15 mouse cellular contexts compared by ENCODE assay signal in genomic region chr7:4732968-4733392, GRCm38 (mm10). TPM values are rescaled to one million over a fixed set of nuclear protein-coding genes. Genes with fewer than 3 reads are reported as not detected.
DNase-seq lines count a peak whose midpoint lies in the region; ATAC-seq and TF ChIP-seq lines count a peak whose summit lies in the region.
"Had no signal": no experiment of that assay in that cellular context is flagged by ENCODE, and none has a peak within 500 bp of the region (broad histone marks: within the 10 kb centered on the region; RNA-seq: fewer than 3 reads in every experiment).

No protein-coding gene starts in this region.

- no peaks in the 10 kb centered on the region for H3K36me3 ChIP-seq in liver, embryonic 16.5 days (ENCODE audit: control insufficient read depth, insufficient read depth)
- H3K36me3 ChIP-seq in heart, embryonic 10.5 days, result no peaks in the 10 kb centered on the region
- no peaks in the 10 kb centered on the region for H3K36me3 ChIP-seq in hindbrain, postnatal 0 days (ENCODE audit: insufficient read depth, low read length)
- H3K36me3 ChIP-seq in lung, postnatal 0 days (ENCODE audit: insufficient read depth, low read length), result no peaks in the 10 kb centered on the region
- H3K36me3 ChIP-seq: lung, embryonic 15.5 days; neural tube, embryonic 13.5 days had no signal

- TF ChIP-seq CTCF in hindbrain, postnatal 0 days (IDR thresholded peaks at IDR 0.05; ENCODE audit: low read depth), result no peak
- no peak for TF ChIP-seq CTCF in lung, postnatal 0 days (IDR thresholded peaks at IDR 0.05)

- H3K4me3 ChIP-seq in liver, embryonic 16.5 days (ENCODE audit: low read depth, low read length), result no peak overlapping the region
- H3K4me3 ChIP-seq in heart, embryonic 10.5 days, result no peak overlapping the region
- no peak overlapping the region for H3K4me3 ChIP-seq in hindbrain, postnatal 0 days (ENCODE audit: low read length)
- H3K4me3 ChIP-seq in lung, postnatal 0 days (ENCODE audit: low read depth, low read length), result no peak overlapping the region
- H3K4me3 ChIP-seq: gastrocnemius, adult 2 months; lung, embryonic 15.5 days; neural tube, embryonic 13.5 days had no signal

- no peak overlapping the region for H3K27ac ChIP-seq in liver, embryonic 16.5 days (ENCODE audit: low read length)
- no peak overlapping the region for H3K27ac ChIP-seq in heart, embryonic 10.5 days
- H3K27ac ChIP-seq in hindbrain, postnatal 0 days, result no peak overlapping the region
- no peak overlapping the region for H3K27ac ChIP-seq in lung, postnatal 0 days (ENCODE audit: low read length)
- H3K27ac ChIP-seq: gastrocnemius, adult 2 months; lung, embryonic 15.5 days; neural tube, embryonic 13.5 days had no signal

- peak overlapping the region; percentile 4; the same call in 1 of the 2 replicates for H3K4me2 ChIP-seq in liver, embryonic 16.5 days (ENCODE audit: low read depth, low read length)
- no peak overlapping the region for H3K4me2 ChIP-seq in hindbrain, postnatal 0 days (ENCODE audit: low read depth, low read length)
- no peak overlapping the region for H3K4me2 ChIP-seq in lung, postnatal 0 days (replicated peaks; ENCODE audit: low read depth, low read length)
- H3K4me2 ChIP-seq: lung, embryonic 15.5 days; neural tube, embryonic 13.5 days had no signal

- H3K9me3 ChIP-seq in liver, embryonic 16.5 days (replicated peaks; ENCODE audit: control insufficient read depth, low read length), result no peaks in the 10 kb centered on the region
- H3K9me3 ChIP-seq in heart, embryonic 10.5 days, result no peaks in the 10 kb centered on the region
- H3K9me3 ChIP-seq in hindbrain, postnatal 0 days (ENCODE audit: low read length), result no peaks in the 10 kb centered on the region
- H3K9me3 ChIP-seq in lung, postnatal 0 days (ENCODE audit: low read length), result no peaks in the 10 kb centered on the region
- H3K9me3 ChIP-seq: lung, embryonic 15.5 days; neural tube, embryonic 13.5 days had no signal

- peak; percentile 63 for DNase-seq in 3T3-L1 (ENCODE audit: low read depth, low spot score)
- peak; percentile 59 for DNase-seq in adrenal gland, postnatal 14 days
- peak; percentile 70 for DNase-seq in kidney, adult 9 months
- no peak for DNase-seq in heart, embryonic 10.5 days (ENCODE audit: low spot score)
- DNase-seq in hindbrain, postnatal 0 days (ENCODE audit: low spot score), result no peak
- DNase-seq in lung, postnatal 0 days (ENCODE audit: low spot score), result no peak
- DNase-seq: cerebellum, adult 11 months; gastrocnemius, adult 2 months; midbrain, embryonic 14.5 days had no signal

- ATAC-seq in liver, embryonic 16.5 days (ENCODE audit: low read depth), result peak; percentile 78
- ATAC-seq in hindbrain, postnatal 0 days, result no peak
- no peak for ATAC-seq in lung, postnatal 0 days

- no peak for TF ChIP-seq EP300 in lung, postnatal 0 days (IDR thresholded peaks at IDR 0.05)

- 23% methylated on average over 6 of the region's 6 CpGs for WGBS in liver, embryonic 16.5 days (ENCODE audit: insufficient replicate concordance)
- 54% methylated on average over 6 of the region's 6 CpGs for WGBS in heart, embryonic 10.5 days
- WGBS in hindbrain, postnatal 0 days, result 71% methylated on average over 6 of the region's 6 CpGs
- 45% methylated on average over 6 of the region's 6 CpGs for WGBS in lung, postnatal 0 days

- H3K27me3 ChIP-seq in liver, embryonic 16.5 days (ENCODE audit: control insufficient read depth, insufficient read depth, low read depth, low read length), result no peaks in the 10 kb centered on the region
- no peaks in the 10 kb centered on the region for H3K27me3 ChIP-seq in heart, embryonic 10.5 days (ENCODE audit: insufficient read depth, poor library complexity, severe bottlenecking)
- H3K27me3 ChIP-seq in hindbrain, postnatal 0 days (ENCODE audit: insufficient read depth, low read length), result no peaks in the 10 kb centered on the region
- no peaks in the 10 kb centered on the region for H3K27me3 ChIP-seq in lung, postnatal 0 days (replicated peaks; ENCODE audit: insufficient read depth, low read length)

- peaks cover 14% of the 10 kb centered on the region for H3K4me1 ChIP-seq in liver, embryonic 16.5 days (ENCODE audit: control insufficient read depth, low read depth, low read length)
- no peaks in the 10 kb centered on the region for H3K4me1 ChIP-seq in heart, embryonic 10.5 days
- no peaks in the 10 kb centered on the region for H3K4me1 ChIP-seq in hindbrain, postnatal 0 days (ENCODE audit: insufficient read depth, low read length)
- no peaks in the 10 kb centered on the region for H3K4me1 ChIP-seq in lung, postnatal 0 days (ENCODE audit: insufficient read depth, low read depth, low read length)
- H3K4me1 ChIP-seq: lung, embryonic 15.5 days; neural tube, embryonic 13.5 days had no signal

- H3K9ac ChIP-seq in liver, embryonic 16.5 days (ENCODE audit: low read depth, low read length), result peak overlapping the region; percentile 4; the same call in 1 of the 2 replicates
- H3K9ac ChIP-seq in hindbrain, postnatal 0 days (replicated peaks; ENCODE audit: low read length), result no peak overlapping the region
- H3K9ac ChIP-seq in lung, postnatal 0 days (replicated peaks; ENCODE audit: low read depth), result no peak overlapping the region
- H3K9ac ChIP-seq: lung, embryonic 15.5 days; neural tube, embryonic 13.5 days had no signal

RNA-seq across cellular contexts. Expression of gene Kmt5c, which starts 6.9 kb away (rescaled TPM):
- total RNA-seq in adrenal gland, postnatal 14 days (2021), result 60.3 and 70.7 TPM in 2 replicates
- polyA plus RNA-seq in liver, embryonic 16.5 days (2015; fragmentation: Nextera tagmentation; extraction: Ambion mirVana), result 41.3 and 47.4 TPM in 2 replicates
- 76.1 and 77.6 TPM in 2 replicates for polyA plus RNA-seq in heart, embryonic 10.5 days (2016; fragmentation: Nextera tagmentation; extraction: Ambion mirVana)
- 29.3 and 39.5 TPM in 2 replicates for total RNA-seq in hindbrain, postnatal 0 days (2014; rRNA removed)
- 30.7 and 36.5 TPM in 2 replicates for polyA plus RNA-seq in hindbrain, postnatal 0 days (2015; fragmentation: Nextera tagmentation; extraction: Ambion mirVana)
- polyA plus RNA-seq in lung, postnatal 0 days (2015; fragmentation: Nextera tagmentation; extraction: Ambion mirVana), result 31.9 and 34.4 TPM in 2 replicates

RNA-seq across cellular contexts. Expression of gene Tmem150b, which starts 7.9 kb away (rescaled TPM):
- total RNA-seq in adrenal gland, postnatal 14 days (2021), result 0.30 and 0.79 TPM in 2 replicates
- polyA plus RNA-seq in liver, embryonic 16.5 days (2015; fragmentation: Nextera tagmentation; extraction: Ambion mirVana), result 0.33 and 0.36 TPM in 2 replicates
- not detected in 2 replicates for polyA plus RNA-seq in heart, embryonic 10.5 days (2016; fragmentation: Nextera tagmentation; extraction: Ambion mirVana)
- total RNA-seq in hindbrain, postnatal 0 days (2014; rRNA removed), result not detected in 2 replicates
- 0.13 TPM in 2 replicates for polyA plus RNA-seq in hindbrain, postnatal 0 days (2015; fragmentation: Nextera tagmentation; extraction: Ambion mirVana)
- polyA plus RNA-seq in lung, postnatal 0 days (2015; fragmentation: Nextera tagmentation; extraction: Ambion mirVana), result 0.25 and 0.35 TPM in 2 replicates

RNA-seq across cellular contexts. Expression of gene Cox6b2, which starts 19.9 kb away (rescaled TPM):
- total RNA-seq in adrenal gland, postnatal 14 days (2021), result 28.1 and 31.3 TPM in 2 replicates
- polyA plus RNA-seq in liver, embryonic 16.5 days (2015; fragmentation: Nextera tagmentation; extraction: Ambion mirVana), result 65.0 and 71.5 TPM in 2 replicates
- 37.6 and 42.2 TPM in 2 replicates for polyA plus RNA-seq in heart, embryonic 10.5 days (2016; fragmentation: Nextera tagmentation; extraction: Ambion mirVana)
- total RNA-seq in hindbrain, postnatal 0 days (2014; rRNA removed), result 10.6 and 37.2 TPM in 2 replicates
- polyA plus RNA-seq in hindbrain, postnatal 0 days (2015; fragmentation: Nextera tagmentation; extraction: Ambion mirVana), result 47.0 and 50.1 TPM in 2 replicates
- 67.7 and 77.9 TPM in 2 replicates for polyA plus RNA-seq in lung, postnatal 0 days (2015; fragmentation: Nextera tagmentation; extraction: Ambion mirVana)

RNA-seq across cellular contexts. Expression of gene Fam71e2, which starts 38.1 kb away (rescaled TPM):
- total RNA-seq in adrenal gland, postnatal 14 days (2021), result not detected in 2 replicates
- not detected in 2 replicates for polyA plus RNA-seq in liver, embryonic 16.5 days (2015; fragmentation: Nextera tagmentation; extraction: Ambion mirVana)
- polyA plus RNA-seq in heart, embryonic 10.5 days (2016; fragmentation: Nextera tagmentation; extraction: Ambion mirVana), result not detected in 2 replicates
- not detected in 2 replicates for total RNA-seq in hindbrain, postnatal 0 days (2014; rRNA removed)
- polyA plus RNA-seq in hindbrain, postnatal 0 days (2015; fragmentation: Nextera tagmentation; extraction: Ambion mirVana), result not detected in 2 replicates
- polyA plus RNA-seq in lung, postnatal 0 days (2015; fragmentation: Nextera tagmentation; extraction: Ambion mirVana), result not detected in 2 replicates
- total RNA-seq: gastrocnemius, adult 2 months; left cerebral cortex, adult 8-10 months had no signal
- polyA plus RNA-seq: forebrain, embryonic 11.5 days; heart, embryonic 14.5 days; lung, embryonic 15.5 days; midbrain, embryonic 14.5 days; neural tube, embryonic 13.5 days had no signal

RNA-seq across cellular contexts. Expression of gene Brsk1, which starts 42.6 kb away (rescaled TPM):
- 6.0 and 8.4 TPM in 2 replicates for total RNA-seq in adrenal gland, postnatal 14 days (2021)
- polyA plus RNA-seq in liver, embryonic 16.5 days (2015; fragmentation: Nextera tagmentation; extraction: Ambion mirVana), result 0.14 TPM in 1 of 2 replicates, not detected in the other
- 0.89 and 1.0 TPM in 2 replicates for polyA plus RNA-seq in heart, embryonic 10.5 days (2016; fragmentation: Nextera tagmentation; extraction: Ambion mirVana)
- 195 and 217 TPM in 2 replicates for total RNA-seq in hindbrain, postnatal 0 days (2014; rRNA removed)
- 6.7 and 7.1 TPM in 2 replicates for polyA plus RNA-seq in hindbrain, postnatal 0 days (2015; fragmentation: Nextera tagmentation; extraction: Ambion mirVana)
- 0.31 and 0.45 TPM in 2 replicates for polyA plus RNA-seq in lung, postnatal 0 days (2015; fragmentation: Nextera tagmentation; extraction: Ambion mirVana)

Comparison
In these comparisons a context has a peak if more than half of its experiments do, and no peak if none do; other contexts are left out.
1. DNase-seq: peak in 3T3-L1 (single experiment), adrenal gland, postnatal 14 days (single experiment) and kidney, adult 9 months (single experiment); none in heart, embryonic 10.5 days (single experiment), hindbrain, postnatal 0 days (single experiment) and lung, postnatal 0 days (single experiment).